Mouse (Mus musculus): ENCODE measurements around the gene Rassf5. TPM values are rescaled to one million over a fixed set of nuclear protein-coding genes. Genes with fewer than 3 reads are reported as not detected.

Rassf5 gene
- polyA plus RNA-seq, 1 experiment = 2.3 TPM

DNA sequence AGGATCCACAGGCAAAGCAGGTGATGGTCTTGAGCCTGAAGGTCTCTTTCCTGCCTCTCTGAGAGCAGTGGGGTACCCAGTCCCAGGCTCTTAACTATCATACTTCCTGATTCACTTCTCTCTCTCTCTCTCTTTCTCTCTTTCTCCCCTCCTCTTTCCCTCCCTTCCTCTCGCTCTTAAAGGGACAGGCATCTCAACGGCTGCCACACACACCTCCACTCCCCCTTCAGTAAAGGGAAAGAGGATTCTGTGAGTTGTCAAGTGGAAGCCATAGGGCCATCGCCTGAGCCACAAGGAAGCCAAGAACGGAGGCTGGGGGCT, 34.4 kb upstream of the Rassf5 start, which contains the start of gene Ikbke:
TSS of gene Ikbke (minus strand) at position 151 of the 321 bp plus-strand sequence.
- TF ChIP-seq MYOD1 (IDR thresholded peaks at IDR 0.05; ENCODE audit: control insufficient read depth, insufficient read length, low read depth) (no peak), CTCF (IDR thresholded peaks at IDR 0.05; ENCODE audit: control insufficient read depth, insufficient read depth, insufficient read length) (no peak), CEBPB (IDR thresholded peaks at IDR 0.05; ENCODE audit: low read depth) (no peak), MYOG (IDR thresholded peaks at IDR 0.05; ENCODE audit: control insufficient read depth, extremely low read depth, insufficient read length) (no peak), FOSL1 (IDR thresholded peaks at IDR 0.05; ENCODE audit: insufficient read depth, low read length, poor library complexity, severe bottlenecking) (no peak), MAX (IDR thresholded peaks at IDR 0.05) (no peak), USF1 (IDR thresholded peaks at IDR 0.05; ENCODE audit: low read depth) (no peak)

DNA sequence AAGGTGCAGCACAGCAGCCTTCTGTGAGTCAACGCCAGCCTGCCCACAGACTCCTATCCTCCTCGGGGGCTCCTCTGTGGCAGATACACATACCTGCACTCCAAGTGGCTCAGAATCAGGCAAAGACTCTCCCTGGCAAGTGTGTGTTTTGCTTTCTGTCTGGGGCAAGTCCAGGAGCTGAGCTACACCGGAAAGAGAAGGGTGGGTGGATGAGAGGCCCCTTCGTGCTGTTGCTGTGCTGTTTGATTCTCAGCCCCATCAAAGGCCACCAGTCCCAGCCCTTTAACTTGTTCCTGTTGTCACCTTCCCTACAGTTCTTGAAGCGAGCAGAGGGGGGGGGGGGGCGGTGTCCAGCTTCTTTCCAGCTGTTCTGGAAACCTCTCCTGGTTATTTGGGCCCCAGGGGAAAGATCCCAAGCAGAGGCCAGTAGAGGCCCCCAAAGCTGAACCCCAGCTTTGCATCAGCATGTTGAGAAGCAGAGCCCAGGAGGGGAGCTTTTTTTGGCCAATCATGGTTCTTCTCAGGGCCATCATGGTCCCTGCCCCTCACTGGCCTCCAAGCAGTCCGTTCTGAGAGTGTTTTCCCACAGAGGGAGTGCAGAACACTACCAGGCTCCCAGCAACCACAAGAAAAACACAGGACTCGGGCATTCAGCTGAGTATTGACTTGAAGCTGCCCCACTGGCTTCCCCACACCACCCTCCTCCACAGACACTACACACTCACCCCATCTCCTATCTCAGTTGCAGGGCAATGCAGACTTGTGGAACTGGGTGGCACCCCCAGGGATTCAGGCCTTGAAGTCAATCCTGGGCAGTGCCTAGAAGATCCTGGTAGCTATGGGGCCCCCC, 33.8 kb upstream of the Rassf5 start:
- Histone ChIP-seq H3K36me3 (ENCODE audit: control insufficient read depth, insufficient read depth) (no peaks in the 10 kb centered on the region), H3K79me3 (ENCODE audit: low read depth) (no peaks in the 10 kb centered on the region), H3ac (ENCODE audit: control insufficient read depth, insufficient read length, low read depth) (peak overlapping the region; percentile 24), H3K79me2 (ENCODE audit: control insufficient read depth, insufficient read depth) (no peaks in the 10 kb centered on the region), H3K4me3 (ENCODE audit: insufficient read depth, poor library complexity, severe bottlenecking) (peak overlapping the region; percentile 29), H3K27me3 (ENCODE audit: control insufficient read depth, insufficient read depth, insufficient read length) (no peaks in the 10 kb centered on the region)
- TF ChIP-seq CEBPB (IDR thresholded peaks at IDR 0.05; ENCODE audit: low read depth) = no peak
- TF ChIP-seq FOSL1 (IDR thresholded peaks at IDR 0.05; ENCODE audit: insufficient read depth, low read length, poor library complexity, severe bottlenecking) = no peak
- no peak for TF ChIP-seq CTCF (IDR thresholded peaks at IDR 0.05; ENCODE audit: control insufficient read depth, insufficient read depth, insufficient read length)
- no peak for TF ChIP-seq MYOG (IDR thresholded peaks at IDR 0.05; ENCODE audit: control insufficient read depth, extremely low read depth, insufficient read length)
- no peak for TF ChIP-seq USF1 (IDR thresholded peaks at IDR 0.05; ENCODE audit: low read depth)
- no peak for TF ChIP-seq MAX (IDR thresholded peaks at IDR 0.05)
- no peak for TF ChIP-seq MYOD1 (IDR thresholded peaks at IDR 0.05; ENCODE audit: control insufficient read depth, insufficient read length, low read depth)

More for the DNA sequence above, 34.4 kb upstream of the Rassf5 start, which contains the start of gene Ikbke:
- Histone ChIP-seq H3ac (ENCODE audit: control insufficient read depth, insufficient read length, low read depth) (peak within 1 kb of the TSS; percentile 24), H3K4me3 (ENCODE audit: insufficient read depth, poor library complexity, severe bottlenecking) (peak within 1 kb of the TSS; percentile 29), H3K36me3 (ENCODE audit: control insufficient read depth, insufficient read depth) (no peaks in the 10 kb centered on the region), H3K79me2 (ENCODE audit: control insufficient read depth, insufficient read depth) (no peaks in the 10 kb centered on the region), H3K79me3 (ENCODE audit: low read depth) (no peaks in the 10 kb centered on the region), H3K27me3 (ENCODE audit: control insufficient read depth, insufficient read depth, insufficient read length) (no peaks in the 10 kb centered on the region)

DNA sequence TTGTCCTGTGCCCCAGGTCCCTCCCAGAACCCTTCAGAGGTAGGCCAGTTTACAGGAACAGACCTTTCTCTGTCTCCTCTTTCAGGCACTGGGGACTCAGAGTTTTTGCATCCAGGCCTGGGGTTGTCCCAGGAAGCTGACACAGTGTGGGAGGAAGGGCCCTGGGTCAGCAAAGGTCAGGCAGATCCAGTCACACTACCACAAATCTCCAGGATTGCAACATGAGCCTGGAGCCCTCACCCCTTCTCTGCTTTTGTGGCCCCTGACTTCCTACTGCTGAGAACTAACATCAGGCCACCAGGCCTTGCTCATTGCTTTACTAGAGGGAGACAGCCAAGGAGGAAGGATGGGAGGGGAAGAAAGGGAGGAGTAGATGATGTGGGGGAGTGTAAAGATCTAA, 31.8 kb upstream of the Rassf5 start:
- Histone ChIP-seq H3K79me3 (ENCODE audit: low read depth) (no peaks in the 10 kb centered on the region), H3K36me3 (ENCODE audit: control insufficient read depth, insufficient read depth) (no peaks in the 10 kb centered on the region), H3K79me2 (ENCODE audit: control insufficient read depth, insufficient read depth) (no peaks in the 10 kb centered on the region), H3K27me3 (ENCODE audit: control insufficient read depth, insufficient read depth, insufficient read length) (no peaks in the 10 kb centered on the region), H3K4me3 (ENCODE audit: insufficient read depth, poor library complexity, severe bottlenecking) (no peak overlapping the region), H3ac (ENCODE audit: control insufficient read depth, insufficient read length, low read depth) (no peak overlapping the region)
- TF ChIP-seq USF1 (IDR thresholded peaks at IDR 0.05; ENCODE audit: low read depth) (no peak), MYOG (IDR thresholded peaks at IDR 0.05; ENCODE audit: control insufficient read depth, extremely low read depth, insufficient read length) (no peak)

DNA sequence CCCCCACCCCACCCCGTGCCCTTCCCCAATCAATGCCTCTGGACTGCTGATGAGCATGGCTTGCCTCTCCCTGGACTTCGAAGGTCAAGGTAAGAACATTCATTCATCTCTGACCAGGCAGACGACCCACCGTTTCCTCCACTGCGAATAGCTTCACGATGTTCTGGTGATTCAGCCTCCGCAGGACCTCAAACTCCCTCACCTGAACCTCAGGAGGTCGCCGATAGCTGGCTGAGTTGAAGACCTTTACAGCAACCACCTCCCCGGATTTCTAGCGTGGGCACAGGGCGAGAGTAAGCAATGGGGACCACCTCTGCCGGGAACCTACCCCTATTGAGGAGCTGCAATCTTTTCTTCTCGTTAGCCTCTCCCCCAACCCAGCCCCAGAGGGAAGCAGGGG, 30.5 kb upstream of the Rassf5 start:
- no peaks in the 10 kb centered on the region for H3K79me3 ChIP-seq (ENCODE audit: low read depth)
- no peak overlapping the region for H3ac ChIP-seq (ENCODE audit: control insufficient read depth, insufficient read length, low read depth)
- no peaks in the 10 kb centered on the region for H3K79me2 ChIP-seq (ENCODE audit: control insufficient read depth, insufficient read depth)
- no peak overlapping the region for H3K4me3 ChIP-seq (ENCODE audit: insufficient read depth, poor library complexity, severe bottlenecking)
- H3K36me3 ChIP-seq (ENCODE audit: control insufficient read depth, insufficient read depth) = no peaks in the 10 kb centered on the region
- TF ChIP-seq MAX (IDR thresholded peaks at IDR 0.05) = no peak
- TF ChIP-seq CTCF (IDR thresholded peaks at IDR 0.05; ENCODE audit: control insufficient read depth, insufficient read depth, insufficient read length) = no peak
- no peak for TF ChIP-seq FOSL1 (IDR thresholded peaks at IDR 0.05; ENCODE audit: insufficient read depth, low read length, poor library complexity, severe bottlenecking)
- no peak for TF ChIP-seq CEBPB (IDR thresholded peaks at IDR 0.05; ENCODE audit: low read depth)
- TF ChIP-seq USF1 (IDR thresholded peaks at IDR 0.05; ENCODE audit: low read depth) = no peak
- no peak for TF ChIP-seq MYOD1 (IDR thresholded peaks at IDR 0.05; ENCODE audit: control insufficient read depth, insufficient read length, low read depth)
- no peak for TF ChIP-seq MYOG (IDR thresholded peaks at IDR 0.05; ENCODE audit: control insufficient read depth, extremely low read depth, insufficient read length)
- no peaks in the 10 kb centered on the region for H3K27me3 ChIP-seq (ENCODE audit: control insufficient read depth, insufficient read depth, insufficient read length)

DNA sequence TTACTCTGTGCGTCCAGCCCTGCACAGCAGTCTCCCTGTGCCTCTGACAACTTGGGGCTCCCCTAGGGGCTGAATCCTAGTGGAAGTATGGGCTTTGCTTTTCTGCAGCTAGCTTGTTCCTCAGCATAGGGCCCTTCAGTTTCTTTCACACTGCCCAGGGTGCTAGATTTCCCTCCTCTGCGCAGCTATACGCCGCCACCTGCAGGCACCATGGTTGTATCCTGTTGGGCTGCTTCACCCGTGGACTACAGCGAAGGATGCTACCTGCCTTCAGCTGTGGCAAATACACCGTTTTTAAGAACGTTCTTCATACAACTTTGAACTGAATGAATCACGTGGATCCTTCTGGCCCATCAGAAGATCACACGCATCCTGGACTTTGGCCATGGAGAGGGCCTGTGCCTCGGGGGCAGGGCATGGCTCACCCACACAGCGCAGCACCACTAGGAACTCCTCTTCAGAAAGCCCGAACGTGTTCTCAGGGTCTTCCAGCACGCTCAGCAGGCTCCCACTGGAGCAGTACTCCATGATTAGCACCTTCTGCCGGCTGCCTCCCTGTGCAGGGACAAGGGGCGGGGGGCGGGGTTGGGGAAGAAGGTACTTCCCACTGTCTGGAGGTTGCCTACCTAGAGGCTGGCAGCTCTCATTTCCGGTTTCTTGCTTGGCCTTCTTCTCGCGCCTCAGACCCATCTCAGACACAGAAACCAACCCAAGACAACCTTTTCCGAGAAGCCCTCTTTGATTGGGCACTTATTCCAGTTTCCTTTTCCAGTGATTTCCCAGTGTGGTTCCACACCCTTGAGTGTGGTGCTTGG, 29.9 kb upstream of the Rassf5 start:
- TF ChIP-seq MYOG (IDR thresholded peaks at IDR 0.05; ENCODE audit: control insufficient read depth, extremely low read depth, insufficient read length) (no peak), USF1 (IDR thresholded peaks at IDR 0.05; ENCODE audit: low read depth) (no peak), MAX (IDR thresholded peaks at IDR 0.05) (no peak), CTCF (IDR thresholded peaks at IDR 0.05; ENCODE audit: control insufficient read depth, insufficient read depth, insufficient read length) (no peak), MYOD1 (IDR thresholded peaks at IDR 0.05; ENCODE audit: control insufficient read depth, insufficient read length, low read depth) (no peak), CEBPB (IDR thresholded peaks at IDR 0.05; ENCODE audit: low read depth) (no peak), FOSL1 (IDR thresholded peaks at IDR 0.05; ENCODE audit: insufficient read depth, low read length, poor library complexity, severe bottlenecking) (no peak)
- no peaks in the 10 kb centered on the region for H3K27me3 ChIP-seq (ENCODE audit: control insufficient read depth, insufficient read depth, insufficient read length)
- H3K36me3 ChIP-seq (ENCODE audit: control insufficient read depth, insufficient read depth) = no peaks in the 10 kb centered on the region
- no peak overlapping the region for H3K4me3 ChIP-seq (ENCODE audit: insufficient read depth, poor library complexity, severe bottlenecking)
- H3K79me3 ChIP-seq (ENCODE audit: low read depth) = no peaks in the 10 kb centered on the region
- H3ac ChIP-seq (ENCODE audit: control insufficient read depth, insufficient read length, low read depth) = no peak overlapping the region
- no peaks in the 10 kb centered on the region for H3K79me2 ChIP-seq (ENCODE audit: control insufficient read depth, insufficient read depth)

Measured in C2C12 (cell line).